Mouse (Mus musculus) olfactory bulb, adult 2 months (tissue): ENCODE measurements around the gene Apbb1ip.

Experiments
- CTCF ChIP-seq: fragments of 200-500 bp; IDR thresholded peaks from 2 replicates; pipeline ENCODE4 v1.5.1; 2012; ENCODE audit warnings: low read depth, mild to moderate bottlenecking, low read length, moderate library complexity; ENCODE audit not compliant: insufficient read depth
- POLR2A ChIP-seq: fragments of 200-500 bp; IDR thresholded peaks from 2 replicates; pipeline ENCODE4 v1.6.1; 2012; ENCODE audit warnings: mild to moderate bottlenecking, low read depth, low read length, moderate library complexity; ENCODE audit not compliant: insufficient read depth

DNA sequence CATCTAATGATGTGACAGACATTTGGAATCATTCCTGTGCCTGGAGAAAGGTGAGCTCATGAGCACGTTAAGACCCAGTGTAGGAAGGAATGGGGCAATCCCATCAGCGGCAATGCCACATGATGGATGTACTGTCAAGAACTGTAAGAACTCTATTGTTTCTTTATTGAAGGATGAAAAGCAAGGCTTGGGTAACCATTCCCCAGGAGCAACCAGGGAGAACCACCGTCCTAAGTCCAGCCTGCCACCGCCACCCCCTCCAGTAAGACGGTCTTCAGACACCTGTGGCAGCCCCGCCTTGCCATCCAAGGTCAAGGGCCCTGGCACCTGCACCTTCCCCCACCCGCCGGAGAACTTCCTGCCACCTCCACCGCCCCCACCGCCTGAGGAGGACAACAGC is 100.7 kb downstream of the Apbb1ip start:
- TF ChIP-seq CTCF = no peak
- TF ChIP-seq POLR2A = no peak
